Mouse (Mus musculus) lung, postnatal 0 days (tissue): ENCODE measurements at regions not wholly inside any gene's neighbourhood (a gene's known extent, or its start where the extent isn't known, plus 50 kb on each side); places are given as distances from the start of the nearest gene placed in this dataset.

ENCODE experiments used
- CTCF ChIP-seq: IDR thresholded peaks from 2 replicates; pipeline ENCODE4 v1.5.1; 2016; ENCODE audit warnings: antibody characterized with exemption, mild to moderate bottlenecking
- EP300 ChIP-seq: IDR thresholded peaks from 2 replicates; pipeline ENCODE4 v1.6.1; 2016; ENCODE audit warnings: antibody characterized with exemption, mild to moderate bottlenecking, control low read depth

- TF ChIP-seq CTCF (no peak), EP300 (no peak)
These were observed 50.7 kb upstream of the Myl10 start for GRCm38 (mm10) chr5:136642208-136642607.
